Mouse (Mus musculus): ENCODE measurements around the gene Olfr247.
"Not testable (repeated sequence)": the region's sequence is repeated elsewhere in the genome, so short reads cannot be mapped to it uniquely, and the experiment has no call there.

Gene Olfr247

GRCm38 (mm10) chr10:129976040-129976439, at the start of gene Olfr247:
Gene Olfr247 (minus strand): TSS chr10:129976140.
- not testable (repeated sequence) for DNase-seq

- DNase-seq: no peak
Observed at GRCm38 (mm10) chr10:130012321-130012720, 36.4 kb upstream of the Olfr247 start, which contains the start of gene Olfr820. Gene Olfr820 (plus strand): TSS chr10:130012621.

GRCm38 (mm10) chr10:130005366-130005765, 29.4 kb upstream of the Olfr247 start:
- not testable (repeated sequence) for DNase-seq

- DNase-seq: not testable (repeated sequence)
Observed at GRCm38 (mm10) chr10:130004104-130004503, 28.2 kb upstream of the Olfr247 start.

- DNase-seq: not testable (repeated sequence)
Observed at GRCm38 (mm10) chr10:129984962-129985361, 9.0 kb upstream of the Olfr247 start, which contains the start of gene Gm10310. Gene Gm10310 (minus strand): TSS chr10:129985062.

- DNase-seq: not testable (repeated sequence)
Observed at GRCm38 (mm10) chr10:129981867-129982266, 5.9 kb upstream of the Olfr247 start.

- not testable (repeated sequence) for DNase-seq
Observed at GRCm38 (mm10) chr10:129972994-129973393, 2.9 kb downstream of the Olfr247 start.

- DNase-seq: not testable (repeated sequence)
Observed at GRCm38 (mm10) chr10:129967166-129967565, 8.8 kb downstream of the Olfr247 start, which contains the start of gene Olfr819. Gene Olfr819 (minus strand): TSS chr10:129967266.

- not testable (repeated sequence) for DNase-seq
Observed at GRCm38 (mm10) chr10:129966232-129966631, 9.7 kb downstream of the Olfr247 start.

GRCm38 (mm10) chr10:129949000-129949399, 26.9 kb downstream of the Olfr247 start, which contains the start of gene Olfr818:
Gene Olfr818 (minus strand): TSS chr10:129949100.
- no peak for DNase-seq

All from kidney, adult 11 months (tissue).